Mouse (Mus musculus) megakaryocyte, adult 5-6 weeks (primary cell): ENCODE results near the gene U2surp. TPM values are rescaled to one million over a fixed set of nuclear protein-coding genes. Genes with fewer than 3 reads are reported as not detected.
"Not testable (repeated sequence)": the region's sequence is repeated elsewhere in the genome, so short reads cannot be mapped to it uniquely, and the experiment has no call there.

Experiments used
- ATAC-seq: 2 replicates; pipeline ENCODE4 v1.8.0; 2016; ENCODE audit warnings: mild to moderate bottlenecking, inconsistent platforms; ENCODE audit not compliant: poor library complexity, severe bottlenecking
- total RNA-seq, 2 experiments: library from RNA; stranded (forward) in 1 of 2; stranded (reverse) in 1 of 2; fragments of 153-499, 151-499 nt in 1 of 2; fragments of 221-1000, 200-1000 nt in 1 of 2; gene quantifications; 2 replicates each; pipeline versions ENCODE4 v1.2.3 to v1.2.4; 2015 to 2017

U2surp gene
- total RNA-seq, 2 experiments from 2014 or later, result 60.7 to 119 TPM

GRCm38 (mm10) chr9:95539176-95539800 lies 27.5 kb upstream of the U2surp start:
- ATAC-seq, result no peak

GRCm38 (mm10) chr9:95533817-95534216 lies 22.0 kb upstream of the U2surp start:
- no peak for ATAC-seq

GRCm38 (mm10) chr9:95531144-95531543 lies 19.3 kb upstream of the U2surp start:
- no peak for ATAC-seq

GRCm38 (mm10) chr9:95527676-95528075 lies 15.9 kb upstream of the U2surp start:
- no peak for ATAC-seq

GRCm38 (mm10) chr9:95525961-95526360 lies 14.2 kb upstream of the U2surp start:
- ATAC-seq, result no peak

GRCm38 (mm10) chr9:95525376-95525775 lies 13.6 kb upstream of the U2surp start:
- ATAC-seq, result no peak

GRCm38 (mm10) chr9:95522561-95522960 lies 10.8 kb upstream of the U2surp start:
- ATAC-seq, result no peak

GRCm38 (mm10) chr9:95521566-95521965 lies 9.8 kb upstream of the U2surp start:
- no peak for ATAC-seq

GRCm38 (mm10) chr9:95521031-95521430 lies 9.2 kb upstream of the U2surp start:
- ATAC-seq, result no peak

- no peak for ATAC-seq
Observed at GRCm38 (mm10) chr9:95520563-95520962, 8.8 kb upstream of the U2surp start.

GRCm38 (mm10) chr9:95514361-95514760 lies 2.6 kb upstream of the U2surp start:
- not testable (repeated sequence) for ATAC-seq

- no peak for ATAC-seq
Observed at GRCm38 (mm10) chr9:95513776-95514175, 2.0 kb upstream of the U2surp start.

GRCm38 (mm10) chr9:95512331-95513030 lies 685 bp upstream of the U2surp start:
- ATAC-seq, result no peak

- no peak for ATAC-seq
Observed at GRCm38 (mm10) chr9:95510693-95511404, 947 bp downstream of the U2surp start.

GRCm38 (mm10) chr9:95505666-95506065 lies 6.1 kb downstream of the U2surp start:
- ATAC-seq, result no peak

- ATAC-seq, result no peak
Observed at GRCm38 (mm10) chr9:95499848-95500247, 11.9 kb downstream of the U2surp start.

- no peak for ATAC-seq
Observed at GRCm38 (mm10) chr9:95495038-95495437, 16.8 kb downstream of the U2surp start.

GRCm38 (mm10) chr9:95493393-95493792 lies 18.4 kb downstream of the U2surp start:
- no peak for ATAC-seq

- ATAC-seq, result no peak
Observed at GRCm38 (mm10) chr9:95490003-95490402, 21.8 kb downstream of the U2surp start.

GRCm38 (mm10) chr9:95488861-95489260 lies 22.9 kb downstream of the U2surp start:
- no peak for ATAC-seq

- ATAC-seq, result no peak
Observed at GRCm38 (mm10) chr9:95479981-95480380, 31.8 kb downstream of the U2surp start.

- ATAC-seq, result no peak
Observed at GRCm38 (mm10) chr9:95478443-95478842, 33.4 kb downstream of the U2surp start.
